Mouse (Mus musculus) neural tube, embryonic 11.5 days (tissue): ENCODE results near the gene Tmem109. TPM values are rescaled to one million over a fixed set of nuclear protein-coding genes. Genes with fewer than 3 reads are reported as not detected.
A peak's percentile ranks its signal among the peaks of the same experiment; 100 is the strongest.

ENCODE experiments used
- ATAC-seq: fragments of 200-750 bp; cut with Nextera tagmentation; 2 replicates; pipeline ENCODE4 v1.8.0; 2017; ENCODE audit warnings: moderate number of reproducible peaks, mild to moderate bottlenecking, moderate TSS enrichment, moderate library complexity; ENCODE audit not compliant: insufficient read depth, low FRiP score, low TSS enrichment
- DNase-seq: peaks from one replicate; pipeline ENCODE4 v3.0.0-alpha.2; 2015; ENCODE audit warnings: low spot score
- H3K27ac ChIP-seq: fragments of 300-500 bp; sonication (generic); 2 replicates; pipeline ENCODE4 v1.5.1; 2014; ENCODE audit warnings: low read depth, mild to moderate bottlenecking, low read length
- H3K27me3 ChIP-seq: fragments of 300-500 bp; sonication (generic); 2 replicates; pipeline ENCODE4 v1.6.1; 2014; ENCODE audit warnings: mild to moderate bottlenecking, low read length, mixed read lengths; ENCODE audit not compliant: control insufficient read depth, insufficient read depth
- H3K36me3 ChIP-seq: fragments of 300-500 bp; sonication (generic); 2 replicates; pipeline ENCODE4 v1.6.1; 2014; ENCODE audit warnings: mild to moderate bottlenecking, low read length, moderate library complexity, mixed read lengths; ENCODE audit not compliant: control insufficient read depth, insufficient read depth
- H3K4me1 ChIP-seq: fragments of 300-500 bp; sonication (generic); 2 replicates; pipeline ENCODE4 v1.6.1; 2014; ENCODE audit warnings: low read length, mixed read lengths; ENCODE audit not compliant: control insufficient read depth, insufficient read depth
- H3K4me2 ChIP-seq: fragments of 300-500 bp; sonication (generic); 2 replicates; pipeline ENCODE4 v1.6.1; 2014; ENCODE audit warnings: low read depth, mild to moderate bottlenecking, moderate library complexity
- H3K4me3 ChIP-seq: fragments of 300-500 bp; sonication (generic); 2 replicates; pipeline ENCODE4 v1.5.1; 2014; ENCODE audit warnings: low read depth, low read length
- H3K9ac ChIP-seq: fragments of 300-500 bp; sonication (generic); 2 replicates; pipeline ENCODE4 v1.6.1; 2014; ENCODE audit warnings: mild to moderate bottlenecking, low read length
- H3K9me3 ChIP-seq: fragments of 300-500 bp; sonication (generic); 2 replicates; pipeline ENCODE4 v1.6.1; 2016; ENCODE audit warnings: low read length; ENCODE audit not compliant: control insufficient read depth
- WGBS: fragments of 180-500 bp; shearing (Covaris S2); extraction: QIAGEN DNeasy Blood & Tissue Kit; methylation state at CpG from one replicate; pipeline ENCODE4 v1.1.7; 2014; 5-methylcytosine and 5-hydroxymethylcytosine counted together
- polyA plus RNA-seq: library from polyadenylated mRNA; unstranded; fragments of >200 nt; fragmentation: Nextera tagmentation; extraction: Ambion mirVana; gene quantifications from 2 replicates; pipeline ENCODE4 v1.2.1, GENCODE M21; 2014

Gene Tmem109
- polyA plus RNA-seq, 1 experiment from 2014 or later, result 49.5 TPM

GRCm38 (mm10) chr19:10878201-10878837, 3.5 kb downstream of the Tmem109 start:
- no peak overlapping the region for H3K27ac ChIP-seq
- H3K9me3 ChIP-seq, result no peaks in the 10 kb centered on the region
- H3K36me3 ChIP-seq, result peaks cover 6% of the 10 kb centered on the region
- no peak for ATAC-seq
- H3K4me3 ChIP-seq, result no peak overlapping the region
- 91% methylated on average over 7 of the region's 7 CpGs for WGBS
- peaks cover 8% of the 10 kb centered on the region for H3K4me1 ChIP-seq
- H3K9ac ChIP-seq, result no peak overlapping the region
- DNase-seq, result no peak
- H3K27me3 ChIP-seq, result no peaks in the 10 kb centered on the region
- H3K4me2 ChIP-seq, result no peak overlapping the region

- 84% methylated on average over 13 of the region's 14 CpGs for WGBS
- ATAC-seq, result no peak
Measured at GRCm38 (mm10) chr19:10871328-10871961, 10.4 kb downstream of the Tmem109 start.

GRCm38 (mm10) chr19:10870676-10871075, 11.1 kb downstream of the Tmem109 start:
- Histone ChIP-seq H3K4me3 (no peak overlapping the region), H3K9me3 (no peaks in the 10 kb centered on the region), H3K4me1 (peaks cover 9% of the 10 kb centered on the region), H3K9ac (no peak overlapping the region), H3K27ac (no peak overlapping the region), H3K36me3 (peaks cover 22% of the 10 kb centered on the region), H3K4me2 (no peak overlapping the region), H3K27me3 (no peaks in the 10 kb centered on the region)
- WGBS, result 88% methylated on average over 3 of the region's 3 CpGs
- ATAC-seq (no peak), DNase-seq (no peak)

More at GRCm38 (mm10) chr19:10871328-10871961, 10.4 kb downstream of the Tmem109 start:
- H3K4me3 ChIP-seq, result no peak overlapping the region
- H3K36me3 ChIP-seq, result peaks cover 18% of the 10 kb centered on the region
- H3K4me2 ChIP-seq, result no peak overlapping the region
- H3K27ac ChIP-seq, result no peak overlapping the region
- no peaks in the 10 kb centered on the region for H3K27me3 ChIP-seq
- peaks cover 9% of the 10 kb centered on the region for H3K4me1 ChIP-seq
- DNase-seq, result no peak
- no peak overlapping the region for H3K9ac ChIP-seq
- no peaks in the 10 kb centered on the region for H3K9me3 ChIP-seq

- WGBS, result 3% methylated on average over 8 of the region's 8 CpGs
- peaks cover 28% of the 10 kb centered on the region for H3K36me3 ChIP-seq
- peak; percentile 24 for ATAC-seq
- H3K4me2 ChIP-seq, result peak within 1 kb of the TSS; percentile 91
- H3K4me3 ChIP-seq, result peak within 1 kb of the TSS; percentile 85
- no peaks in the 10 kb centered on the region for H3K9me3 ChIP-seq
- no peak for DNase-seq
- peak within 1 kb of the TSS; percentile 95 for H3K9ac ChIP-seq
- no peaks in the 10 kb centered on the region for H3K27me3 ChIP-seq
- H3K27ac ChIP-seq, result peak within 1 kb of the TSS; percentile 89
- H3K4me1 ChIP-seq, result peaks cover 9% of the 10 kb centered on the region
Measured at GRCm38 (mm10) chr19:10869886-10870527, 11.8 kb downstream of the Tmem109 start, which contains the start of gene Tmem132a. Gene Tmem132a, minus strand, starts transcription at chr19:10869940.

GRCm38 (mm10) chr19:10869241-10869885, 12.4 kb downstream of the Tmem109 start:
- peak; percentile 96 for ATAC-seq
- Histone ChIP-seq H3K27ac (peak overlapping the region; percentile 89), H3K4me3 (peak overlapping the region; percentile 85), H3K9ac (peak overlapping the region; percentile 95), H3K36me3 (peaks cover 34% of the 10 kb centered on the region), H3K27me3 (no peaks in the 10 kb centered on the region), H3K9me3 (no peaks in the 10 kb centered on the region), H3K4me2 (peak overlapping the region; percentile 91), H3K4me1 (peaks cover 9% of the 10 kb centered on the region)
- DNase-seq, result peak; percentile 88
- under 1% methylated on average over 34 of the region's 43 CpGs for WGBS

GRCm38 (mm10) chr19:10868623-10869141, 13.1 kb downstream of the Tmem109 start:
- H3K27me3 ChIP-seq, result no peaks in the 10 kb centered on the region
- H3K4me2 ChIP-seq, result peak overlapping the region; percentile 91
- peak overlapping the region; percentile 95 for H3K9ac ChIP-seq
- ATAC-seq, result peak; percentile 20; the same call in 1 of the 2 replicates
- no peak for DNase-seq
- H3K4me1 ChIP-seq, result peaks cover 9% of the 10 kb centered on the region
- H3K27ac ChIP-seq, result peak overlapping the region; percentile 89; the same call in 1 of the 2 replicates
- peaks cover 37% of the 10 kb centered on the region for H3K36me3 ChIP-seq
- 0% methylated on average over 17 of the region's 17 CpGs for WGBS
- peak overlapping the region; percentile 85 for H3K4me3 ChIP-seq
- H3K9me3 ChIP-seq, result no peaks in the 10 kb centered on the region

GRCm38 (mm10) chr19:10867946-10868622, 13.7 kb downstream of the Tmem109 start:
- Histone ChIP-seq H3K9ac (peak overlapping the region; percentile 95), H3K4me3 (peak overlapping the region; percentile 85), H3K4me1 (peaks cover 9% of the 10 kb centered on the region), H3K27me3 (no peaks in the 10 kb centered on the region), H3K27ac (no peak overlapping the region), H3K4me2 (peak overlapping the region; percentile 91), H3K9me3 (no peaks in the 10 kb centered on the region), H3K36me3 (peaks cover 39% of the 10 kb centered on the region)
- no peak for DNase-seq
- no peak for ATAC-seq
- WGBS, result 24% methylated on average over 5 of the region's 5 CpGs

GRCm38 (mm10) chr19:10866351-10866750, 15.4 kb downstream of the Tmem109 start:
- Histone ChIP-seq H3K4me1 (peaks cover 9% of the 10 kb centered on the region), H3K4me3 (no peak overlapping the region), H3K9me3 (no peaks in the 10 kb centered on the region), H3K36me3 (peaks cover 43% of the 10 kb centered on the region), H3K27ac (no peak overlapping the region), H3K9ac (no peak overlapping the region), H3K4me2 (no peak overlapping the region), H3K27me3 (no peaks in the 10 kb centered on the region)
- 97% methylated on average over 13 of the region's 13 CpGs for WGBS
- DNase-seq, result no peak
- ATAC-seq, result no peak
